Mouse (Mus musculus): Measurements from ENCODE around the gene Rrp8. TPM values are rescaled to one million over a fixed set of nuclear protein-coding genes. Genes with fewer than 3 reads are reported as not detected.

Rrp8 gene
- polyA plus RNA-seq, 1 experiment, result 31.9 TPM

- TF ChIP-seq EP300 (IDR thresholded peaks at IDR 0.05; ENCODE audit: insufficient read depth, low read depth, low read length) (no peak), CTCF (IDR thresholded peaks at IDR 0.05; ENCODE audit: low read depth, low read length) (no peak), POLR2A (IDR thresholded peaks at IDR 0.05; ENCODE audit: insufficient read depth, low read length) (no peak)
- Histone ChIP-seq H3K27ac (ENCODE audit: insufficient read depth, low read length) (no peak overlapping the region), H3K27me3 (ENCODE audit: control insufficient read depth, insufficient read depth, low read length, poor library complexity, severe bottlenecking) (no peaks in the 10 kb centered on the region), H3K9me3 (replicated peaks; ENCODE audit: control insufficient read depth, insufficient read depth, low read length, poor library complexity, severe bottlenecking) (no peaks in the 10 kb centered on the region), H3K4me1 (ENCODE audit: control insufficient read depth, insufficient read depth, low read length) (no peaks in the 10 kb centered on the region), H3K4me3 (ENCODE audit: low read depth, low read length) (no peak overlapping the region), H3K9ac (ENCODE audit: low read depth, poor library complexity, severe bottlenecking) (no peak overlapping the region), H3K36me3 (ENCODE audit: control insufficient read depth, insufficient read depth, low read length, poor library complexity, severe bottlenecking) (no peaks in the 10 kb centered on the region)
Measured at GRCm38 (mm10) chr7:105777797-105778552, 40.8 kb upstream of the Rrp8 start.

GRCm38 (mm10) chr7:105777316-105777715 is 40.1 kb upstream of the Rrp8 start:
- Histone ChIP-seq H3K27me3 (ENCODE audit: control insufficient read depth, insufficient read depth, low read length, poor library complexity, severe bottlenecking) (no peaks in the 10 kb centered on the region), H3K4me1 (ENCODE audit: control insufficient read depth, insufficient read depth, low read length) (no peaks in the 10 kb centered on the region), H3K4me3 (ENCODE audit: low read depth, low read length) (no peak overlapping the region), H3K9me3 (replicated peaks; ENCODE audit: control insufficient read depth, insufficient read depth, low read length, poor library complexity, severe bottlenecking) (no peaks in the 10 kb centered on the region), H3K27ac (ENCODE audit: insufficient read depth, low read length) (no peak overlapping the region), H3K36me3 (ENCODE audit: control insufficient read depth, insufficient read depth, low read length, poor library complexity, severe bottlenecking) (no peaks in the 10 kb centered on the region), H3K9ac (ENCODE audit: low read depth, poor library complexity, severe bottlenecking) (no peak overlapping the region)
- TF ChIP-seq POLR2A (IDR thresholded peaks at IDR 0.05; ENCODE audit: insufficient read depth, low read length) (no peak), CTCF (IDR thresholded peaks at IDR 0.05; ENCODE audit: low read depth, low read length) (no peak), EP300 (IDR thresholded peaks at IDR 0.05; ENCODE audit: insufficient read depth, low read depth, low read length) (no peak)

- H3K4me3 ChIP-seq (ENCODE audit: low read depth, low read length), result no peak overlapping the region
- no peaks in the 10 kb centered on the region for H3K27me3 ChIP-seq (ENCODE audit: control insufficient read depth, insufficient read depth, low read length, poor library complexity, severe bottlenecking)
- TF ChIP-seq POLR2A (IDR thresholded peaks at IDR 0.05; ENCODE audit: insufficient read depth, low read length), result no peak
- no peak for TF ChIP-seq EP300 (IDR thresholded peaks at IDR 0.05; ENCODE audit: insufficient read depth, low read depth, low read length)
- TF ChIP-seq CTCF (IDR thresholded peaks at IDR 0.05; ENCODE audit: low read depth, low read length), result no peak
- no peak overlapping the region for H3K27ac ChIP-seq (ENCODE audit: insufficient read depth, low read length)
- H3K9me3 ChIP-seq (replicated peaks; ENCODE audit: control insufficient read depth, insufficient read depth, low read length, poor library complexity, severe bottlenecking), result no peaks in the 10 kb centered on the region
- H3K4me1 ChIP-seq (ENCODE audit: control insufficient read depth, insufficient read depth, low read length), result no peaks in the 10 kb centered on the region
- H3K9ac ChIP-seq (ENCODE audit: low read depth, poor library complexity, severe bottlenecking), result no peak overlapping the region
- H3K36me3 ChIP-seq (ENCODE audit: control insufficient read depth, insufficient read depth, low read length, poor library complexity, severe bottlenecking), result no peaks in the 10 kb centered on the region
Measured at GRCm38 (mm10) chr7:105776026-105776425, 38.8 kb upstream of the Rrp8 start.

GRCm38 (mm10) chr7:105774661-105775060 is 37.5 kb upstream of the Rrp8 start:
- Histone ChIP-seq H3K9me3 (replicated peaks; ENCODE audit: control insufficient read depth, insufficient read depth, low read length, poor library complexity, severe bottlenecking) (no peaks in the 10 kb centered on the region), H3K27ac (ENCODE audit: insufficient read depth, low read length) (no peak overlapping the region), H3K27me3 (ENCODE audit: control insufficient read depth, insufficient read depth, low read length, poor library complexity, severe bottlenecking) (no peaks in the 10 kb centered on the region), H3K9ac (ENCODE audit: low read depth, poor library complexity, severe bottlenecking) (no peak overlapping the region), H3K36me3 (ENCODE audit: control insufficient read depth, insufficient read depth, low read length, poor library complexity, severe bottlenecking) (no peaks in the 10 kb centered on the region), H3K4me1 (ENCODE audit: control insufficient read depth, insufficient read depth, low read length) (no peaks in the 10 kb centered on the region), H3K4me3 (ENCODE audit: low read depth, low read length) (no peak overlapping the region)
- no peak for TF ChIP-seq POLR2A (IDR thresholded peaks at IDR 0.05; ENCODE audit: insufficient read depth, low read length)
- TF ChIP-seq CTCF (IDR thresholded peaks at IDR 0.05; ENCODE audit: low read depth, low read length), result no peak

- no peak for TF ChIP-seq POLR2A (IDR thresholded peaks at IDR 0.05; ENCODE audit: insufficient read depth, low read length)
- TF ChIP-seq CTCF (IDR thresholded peaks at IDR 0.05; ENCODE audit: low read depth, low read length), result no peak
- TF ChIP-seq EP300 (IDR thresholded peaks at IDR 0.05; ENCODE audit: insufficient read depth, low read depth, low read length), result no peak
- H3K4me3 ChIP-seq (ENCODE audit: low read depth, low read length), result no peak overlapping the region
- H3K9me3 ChIP-seq (replicated peaks; ENCODE audit: control insufficient read depth, insufficient read depth, low read length, poor library complexity, severe bottlenecking), result no peaks in the 10 kb centered on the region
- no peak overlapping the region for H3K9ac ChIP-seq (ENCODE audit: low read depth, poor library complexity, severe bottlenecking)
- H3K27ac ChIP-seq (ENCODE audit: insufficient read depth, low read length), result no peak overlapping the region
- no peaks in the 10 kb centered on the region for H3K4me1 ChIP-seq (ENCODE audit: control insufficient read depth, insufficient read depth, low read length)
- no peaks in the 10 kb centered on the region for H3K36me3 ChIP-seq (ENCODE audit: control insufficient read depth, insufficient read depth, low read length, poor library complexity, severe bottlenecking)
- H3K27me3 ChIP-seq (ENCODE audit: control insufficient read depth, insufficient read depth, low read length, poor library complexity, severe bottlenecking), result no peaks in the 10 kb centered on the region
Measured at GRCm38 (mm10) chr7:105773041-105773440, 35.9 kb upstream of the Rrp8 start.

GRCm38 (mm10) chr7:105772331-105772730 is 35.1 kb upstream of the Rrp8 start:
- no peak overlapping the region for H3K4me3 ChIP-seq (ENCODE audit: low read depth, low read length)
- H3K27me3 ChIP-seq (ENCODE audit: control insufficient read depth, insufficient read depth, low read length, poor library complexity, severe bottlenecking), result no peaks in the 10 kb centered on the region
- no peaks in the 10 kb centered on the region for H3K9me3 ChIP-seq (replicated peaks; ENCODE audit: control insufficient read depth, insufficient read depth, low read length, poor library complexity, severe bottlenecking)
- no peaks in the 10 kb centered on the region for H3K4me1 ChIP-seq (ENCODE audit: control insufficient read depth, insufficient read depth, low read length)
- H3K27ac ChIP-seq (ENCODE audit: insufficient read depth, low read length), result no peak overlapping the region
- TF ChIP-seq POLR2A (IDR thresholded peaks at IDR 0.05; ENCODE audit: insufficient read depth, low read length) (no peak), EP300 (IDR thresholded peaks at IDR 0.05; ENCODE audit: insufficient read depth, low read depth, low read length) (no peak), CTCF (IDR thresholded peaks at IDR 0.05; ENCODE audit: low read depth, low read length) (no peak)
- H3K36me3 ChIP-seq (ENCODE audit: control insufficient read depth, insufficient read depth, low read length, poor library complexity, severe bottlenecking), result no peaks in the 10 kb centered on the region
- no peak overlapping the region for H3K9ac ChIP-seq (ENCODE audit: low read depth, poor library complexity, severe bottlenecking)

All from ES-Bruce4 (cell line).